Mouse (Mus musculus) cortical plate, adult 2 months (tissue): ENCODE data around the gene Gnaq.
"Not testable (repeated sequence)": the region's sequence is repeated elsewhere in the genome, so short reads cannot be mapped to it uniquely, and the experiment has no call there.

Experiments used
- CTCF ChIP-seq: fragments of 200-500 bp; IDR thresholded peaks from 2 replicates; pipeline ENCODE4 v1.5.1; 2011; ENCODE audit warnings: mild to moderate bottlenecking, control low read depth, low read length; ENCODE audit not compliant: insufficient read depth; ENCODE audit errors: extremely low read depth
- POLR2A ChIP-seq: fragments of 200-500 bp; IDR thresholded peaks from 2 replicates; pipeline ENCODE4 v1.6.1; 2011; ENCODE audit warnings: mild to moderate bottlenecking, low read length, control low read depth; ENCODE audit not compliant: insufficient read depth; ENCODE audit errors: extremely low read depth

- not testable (repeated sequence) for TF ChIP-seq CTCF, POLR2A
Measured at GRCm38 (mm10) chr19:16267362-16267761, 134.7 kb downstream of the Gnaq start.
